Comparison of ENCODE assay signal across 27 mouse cellular contexts in the genomic region with DNA sequence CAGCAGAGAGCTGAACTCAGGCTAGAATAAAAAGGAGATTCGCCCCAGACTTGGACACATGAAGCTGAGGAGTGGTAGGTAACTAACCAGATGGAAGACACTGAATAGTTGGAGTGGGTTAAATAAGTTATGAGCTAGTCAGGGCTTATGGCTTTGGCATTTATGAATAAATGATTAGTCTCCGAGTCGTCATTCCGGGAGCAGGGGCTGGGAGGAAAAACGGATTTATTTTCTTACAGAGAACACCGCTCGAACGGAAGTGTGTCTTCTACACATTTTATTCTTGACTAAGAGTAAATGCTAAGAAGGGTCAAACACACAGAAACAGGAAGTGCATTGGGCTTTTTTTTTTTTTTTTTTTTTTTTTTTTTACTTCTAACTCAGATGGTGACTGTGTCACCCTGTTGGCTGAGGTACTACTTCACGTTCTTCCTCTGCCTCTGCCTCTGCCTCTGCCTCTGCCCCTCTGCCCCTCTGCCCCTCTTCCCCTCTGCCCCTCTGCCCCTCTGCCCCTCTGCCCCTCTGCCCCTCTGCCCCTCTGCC. TPM values are rescaled to one million over a fixed set of nuclear protein-coding genes. Genes with fewer than 3 reads are reported as not detected.
A peak's percentile ranks its signal among the peaks of the same experiment; 100 is the strongest.
DNase-seq lines count a peak whose midpoint lies in the region; ATAC-seq and TF ChIP-seq lines count a peak whose summit lies in the region.
"Had no signal": no experiment of that assay in that cellular context is flagged by ENCODE, and none has a peak within 500 bp of the region (broad histone marks: within the 10 kb centered on the region; RNA-seq: fewer than 3 reads in every experiment).

No protein-coding gene starts in this region.

- H3K4me1 ChIP-seq in kidney, embryonic 15.5 days: no peaks in the 10 kb centered on the region
- no peaks in the 10 kb centered on the region; a peak in 1 of 4 replicates for H3K4me1 ChIP-seq in MEL (ENCODE audit: control insufficient read depth in 1 of 2, insufficient read depth in 2 of 2, low read length in 2 of 2)
- no peaks in the 10 kb centered on the region for H3K4me1 ChIP-seq in embryonic facial prominence, embryonic 10.5 days
- H3K4me1 ChIP-seq: limb, embryonic 10.5 days; neural tube, embryonic 12.5 days had no signal

- H3K4me3 ChIP-seq in kidney, embryonic 15.5 days (replicated peaks): no peak overlapping the region
- no peak overlapping the region for H3K4me3 ChIP-seq in MEL (ENCODE audit: control insufficient read depth in 1 of 2, insufficient read depth in 1 of 2, low read depth in 2 of 2, low read length in 2 of 2)
- H3K4me3 ChIP-seq in embryonic facial prominence, embryonic 10.5 days: no peak overlapping the region
- H3K4me3 ChIP-seq: limb, embryonic 10.5 days; neural tube, embryonic 12.5 days had no signal

- no peaks in the 10 kb centered on the region for H3K36me3 ChIP-seq in kidney, embryonic 15.5 days
- no peaks in the 10 kb centered on the region for H3K36me3 ChIP-seq in MEL (ENCODE audit: control insufficient read depth in 1 of 2, insufficient read depth in 2 of 2, low read length in 2 of 2)
- H3K36me3 ChIP-seq in embryonic facial prominence, embryonic 10.5 days (replicated peaks): peaks cover 19% of the 10 kb centered on the region
- H3K36me3 ChIP-seq: neural tube, embryonic 12.5 days had no signal

- no peak for TF ChIP-seq EP300 in MEL (IDR thresholded peaks at IDR 0.05; ENCODE audit: low read depth in 1 of 2, low read length in 2 of 2)

- H3K27me3 ChIP-seq in kidney, embryonic 15.5 days: no peaks in the 10 kb centered on the region
- no peaks in the 10 kb centered on the region for H3K27me3 ChIP-seq in MEL (ENCODE audit: control insufficient read depth in 1 of 2, insufficient read depth in 2 of 2, low read length in 2 of 2)
- no peaks in the 10 kb centered on the region for H3K27me3 ChIP-seq in embryonic facial prominence, embryonic 10.5 days (replicated peaks; ENCODE audit: low read depth, poor library complexity, severe bottlenecking)
- H3K27me3 ChIP-seq: neural tube, embryonic 12.5 days; Patski had no signal

- no peak overlapping the region for H3K9ac ChIP-seq in kidney, embryonic 15.5 days
- H3K9ac ChIP-seq in MEL (ENCODE audit: control insufficient read depth, low read depth, low read length, poor library complexity, severe bottlenecking): no peak overlapping the region
- H3K9ac ChIP-seq: liver, postnatal 0 days; neural tube, embryonic 12.5 days had no signal

- no peak for TF ChIP-seq POLR2A in MEL (IDR thresholded peaks at IDR 0.05; ENCODE audit: control insufficient read depth in 1 of 2, insufficient read depth in 1 of 2, low read depth in 1 of 2, low read length in 2 of 2, poor library complexity in 1 of 2)

- DNase-seq in kidney, postnatal 4 days: no peak
- peak; percentile 17 for DNase-seq in 416B (ENCODE audit: low read depth)
- peak; percentile 21 for DNase-seq in MEL (ENCODE audit: low read depth, low spot score)
- no peak for DNase-seq in adrenal gland, postnatal 10 days
- DNase-seq in right cerebral cortex, postnatal 4 days: no peak
- no peak for DNase-seq in embryonic facial prominence, embryonic 10.5 days (ENCODE audit: low spot score)
- DNase-seq: adrenal gland, postnatal 36 days; cerebellum, adult 11-12 months; cerebellum, postnatal 36 days; heart, adult 11 months; heart, postnatal 4 days; kidney, adult 2 months; kidney, postnatal 25 days; liver, postnatal 0 days; right cerebral cortex, adult 18-20 months had no signal

- H3K4me2 ChIP-seq in kidney, embryonic 15.5 days: no peak overlapping the region
- H3K4me2 ChIP-seq: neural tube, embryonic 12.5 days had no signal

- TF ChIP-seq CTCF in MEL (IDR thresholded peaks at IDR 0.05 in 2 of 3, conservative IDR thresholded peaks at IDR 0.05 in 1 of 3; ENCODE audit: control insufficient read depth in 1 of 3, insufficient read depth in 1 of 3, low read depth in 2 of 3, low read length in 3 of 3, poor library complexity in 1 of 3, severe bottlenecking in 1 of 3): no peak

- H3K79me2 ChIP-seq in MEL (ENCODE audit: control insufficient read depth, insufficient read depth, low read length, poor library complexity): no peaks in the 10 kb centered on the region

- ATAC-seq in kidney, embryonic 15.5 days (replicated peaks; ENCODE audit: low FRiP score): no peak
- ATAC-seq in inflammation-experienced regulatory T-cells, adult 6 months: peak; percentile 84
- ATAC-seq: hindbrain, embryonic 16.5 days; liver, postnatal 0 days; Patski had no signal

- no peaks in the 10 kb centered on the region for H3K9me3 ChIP-seq in kidney, embryonic 15.5 days (replicated peaks)
- H3K9me3 ChIP-seq in MEL (replicated peaks; ENCODE audit: insufficient read depth, low read length): no peaks in the 10 kb centered on the region
- H3K9me3 ChIP-seq in embryonic facial prominence, embryonic 10.5 days: peaks cover 9% of the 10 kb centered on the region; the same call in 1 of the 2 replicates
- H3K9me3 ChIP-seq: limb, embryonic 10.5 days; neural tube, embryonic 12.5 days had no signal

- WGBS in kidney, embryonic 15.5 days: 56% methylated on average over 9 of the region's 9 CpGs
- 77% methylated on average over 9 of the region's 9 CpGs for WGBS in embryonic facial prominence, embryonic 10.5 days

- no peak for TF ChIP-seq RAD21 in MEL (IDR thresholded peaks at IDR 0.05; ENCODE audit: low read depth, low read length)

- 0 out of 2 replicates have a peak overlapping the region, but pooled peaks have one; percentile 22 for H3K27ac ChIP-seq in kidney, embryonic 15.5 days
- no peak overlapping the region for H3K27ac ChIP-seq in MEL (ENCODE audit: control insufficient read depth, low read depth, low read length)
- no peak overlapping the region for H3K27ac ChIP-seq in embryonic facial prominence, embryonic 10.5 days (replicated peaks)
- H3K27ac ChIP-seq: limb, embryonic 10.5 days; neural tube, embryonic 12.5 days had no signal

TF ChIP-seq in MEL, 35 proteins besides CTCF, POLR2A, EP300 and RAD21:
- TF ChIP-seq ZNF384 (IDR thresholded peaks at IDR 0.05; ENCODE audit: low read depth, low read length): peak; percentile 97
- TF ChIP-seq MYB (IDR thresholded peaks at IDR 0.05; ENCODE audit: low read depth, low read length): no peak
- TF ChIP-seq MEF2A (IDR thresholded peaks at IDR 0.05; ENCODE audit: extremely low read depth, insufficient replicate concordance, low read depth, low read length, poor library complexity, severe bottlenecking): no peak
- no peak for TF ChIP-seq MAFK (IDR thresholded peaks at IDR 0.05; ENCODE audit: borderline replicate concordance, low read depth, low read length)
- TF ChIP-seq ELF1 (IDR thresholded peaks at IDR 0.05; ENCODE audit: low read depth, low read length): peak; percentile 45; the same call in 1 of the 2 replicates

RNA-seq across cellular contexts. Expression of a gene that starts 10.0 kb away (rescaled TPM):
- 5.4 and 9.1 TPM in 2 replicates for polyA plus RNA-seq in kidney, embryonic 15.5 days (2015; fragmentation: Nextera tagmentation; extraction: Ambion mirVana)
- not detected in 2 replicates for total RNA-seq in MEL (2012; rRNA removed)
- not detected for polyA plus RNA-seq in MEL (2012; ENCODE audit: insufficient read depth in 1 of 2, insufficient read length in 2 of 2, low read depth in 1 of 2, low replicate concordance in 2 of 2, missing spikeins in 1 of 2)
- polyA plus RNA-seq in inflammation-experienced regulatory T-cells, adult 6 months (2017; shearing (Covaris generic)): 1 to 10 TPM in 2 of 3 experiments, under 1 TPM in 1; 0.93 to 4.4 (median 1.3) TPM
- total RNA-seq in adrenal gland, postnatal 10 days (2021): 1 to 10 TPM; 1.0 to 2.0 TPM
- polyA plus RNA-seq in embryonic facial prominence, embryonic 10.5 days (2016; fragmentation: Nextera tagmentation; extraction: Ambion mirVana): 7.8 TPM in 2 replicates
- total RNA-seq: liver, adult 2 months had no signal
- polyA plus RNA-seq: Patski had no signal

RNA-seq across cellular contexts. Expression of a gene that starts 13.9 kb away (rescaled TPM):
- 8.2 and 9.2 TPM in 2 replicates for polyA plus RNA-seq in kidney, embryonic 15.5 days (2015; fragmentation: Nextera tagmentation; extraction: Ambion mirVana)
- 0.10 TPM in 1 of 2 replicates, not detected in the other for total RNA-seq in MEL (2012; rRNA removed)
- polyA plus RNA-seq in MEL (2012; ENCODE audit: insufficient read depth in 1 of 2, insufficient read length in 2 of 2, low read depth in 1 of 2, low replicate concordance in 2 of 2, missing spikeins in 1 of 2): under 1 TPM in 1 of 2 experiments, not detected in 1; 0.43 TPM
- 1 to 10 TPM; 1.4 to 9.9 (median 6.4) TPM for polyA plus RNA-seq in inflammation-experienced regulatory T-cells, adult 6 months (2017; shearing (Covaris generic))
- total RNA-seq in adrenal gland, postnatal 10 days (2021): 1 to 10 TPM; 3.7 to 6.0 TPM
- polyA plus RNA-seq in embryonic facial prominence, embryonic 10.5 days (2016; fragmentation: Nextera tagmentation; extraction: Ambion mirVana): 11.9 and 14.3 TPM in 2 replicates

RNA-seq across cellular contexts. Expression of a gene that starts 38.9 kb away (rescaled TPM):
- 144 and 152 TPM in 2 replicates for polyA plus RNA-seq in kidney, embryonic 15.5 days (2015; fragmentation: Nextera tagmentation; extraction: Ambion mirVana)
- total RNA-seq in MEL (2012; rRNA removed): 137 and 141 TPM in 2 replicates
- 100 to 1,000 TPM in 1 of 2 experiments, not detected in 1; 126 TPM for polyA plus RNA-seq in MEL (2012; ENCODE audit: insufficient read depth in 1 of 2, insufficient read length in 2 of 2, low read depth in 1 of 2, low replicate concordance in 2 of 2, missing spikeins in 1 of 2)
- 10 to 100 TPM; 55.8 to 67.1 (median 65.2) TPM for polyA plus RNA-seq in inflammation-experienced regulatory T-cells, adult 6 months (2017; shearing (Covaris generic))
- total RNA-seq in adrenal gland, postnatal 10 days (2021): 10 to 100 TPM; 63.8 to 72.4 TPM
- 163 and 164 TPM in 2 replicates for polyA plus RNA-seq in embryonic facial prominence, embryonic 10.5 days (2016; fragmentation: Nextera tagmentation; extraction: Ambion mirVana)

RNA-seq across cellular contexts. Expression of a gene that starts 39.1 kb away (rescaled TPM):
- polyA plus RNA-seq in kidney, embryonic 15.5 days (2015; fragmentation: Nextera tagmentation; extraction: Ambion mirVana): 30.0 and 30.8 TPM in 2 replicates
- 19.2 and 21.3 TPM in 2 replicates for total RNA-seq in MEL (2012; rRNA removed)
- 10 to 100 TPM in 1 of 2 experiments, not detected in 1; 51.4 TPM for polyA plus RNA-seq in MEL (2012; ENCODE audit: insufficient read depth in 1 of 2, insufficient read length in 2 of 2, low read depth in 1 of 2, low replicate concordance in 2 of 2, missing spikeins in 1 of 2)
- 10 to 100 TPM in 2 of 3 experiments, 1 to 10 TPM in 1; 9.1 to 13.2 (median 10.8) TPM for polyA plus RNA-seq in inflammation-experienced regulatory T-cells, adult 6 months (2017; shearing (Covaris generic))
- total RNA-seq in adrenal gland, postnatal 10 days (2021): 10 to 100 TPM; 17.5 to 23.7 TPM
- polyA plus RNA-seq in embryonic facial prominence, embryonic 10.5 days (2016; fragmentation: Nextera tagmentation; extraction: Ambion mirVana): 40.3 and 44.6 TPM in 2 replicates

RNA-seq across cellular contexts. Expression of a gene that starts 53.3 kb away (rescaled TPM):
- polyA plus RNA-seq in kidney, embryonic 15.5 days (2015; fragmentation: Nextera tagmentation; extraction: Ambion mirVana): not detected in 2 replicates
- not detected in 2 replicates for total RNA-seq in MEL (2012; rRNA removed)
- polyA plus RNA-seq in MEL (2012; ENCODE audit: insufficient read depth in 1 of 2, insufficient read length in 2 of 2, low read depth in 1 of 2, low replicate concordance in 2 of 2, missing spikeins in 1 of 2): under 1 TPM in 1 of 2 experiments, not detected in 1; 0.11 TPM
- not detected for polyA plus RNA-seq in inflammation-experienced regulatory T-cells, adult 6 months (2017; shearing (Covaris generic))
- not detected for total RNA-seq in adrenal gland, postnatal 10 days (2021)
- polyA plus RNA-seq in embryonic facial prominence, embryonic 10.5 days (2016; fragmentation: Nextera tagmentation; extraction: Ambion mirVana): 0.49 and 2.1 TPM in 2 replicates
- total RNA-seq: adrenal gland, postnatal 36 days; gastrocnemius, adult 8-10 months; heart, postnatal 4 days; liver, adult 2 months had no signal
- polyA plus RNA-seq: forebrain, embryonic 11.5 days; heart, embryonic 14.5 days; kidney, adult 2 months; limb, embryonic 10.5 days; liver, adult 2 months; liver, postnatal 0 days; Patski; small intestine, adult 2 months; stomach, embryonic 14.5 days had no signal

Comparison
In these comparisons a context has a peak if more than half of its experiments do, and no peak if none do; other contexts are left out.
1. DNase-seq: peak in 416B (single experiment) and MEL (single experiment); none in kidney, postnatal 4 days (0 of 2), adrenal gland, postnatal 10 days (single experiment), right cerebral cortex, postnatal 4 days (single experiment) and embryonic facial prominence, embryonic 10.5 days (single experiment).